Mouse (Mus musculus) ovary, postnatal 14 days (tissue): Measurements from ENCODE around the gene Ntng1.

ENCODE experiments used
- DNase-seq: peaks from one replicate; pipeline ENCODE4 v3.0.0; 2022; ENCODE audit warnings: low spot score

Ntng1 gene

DNA sequence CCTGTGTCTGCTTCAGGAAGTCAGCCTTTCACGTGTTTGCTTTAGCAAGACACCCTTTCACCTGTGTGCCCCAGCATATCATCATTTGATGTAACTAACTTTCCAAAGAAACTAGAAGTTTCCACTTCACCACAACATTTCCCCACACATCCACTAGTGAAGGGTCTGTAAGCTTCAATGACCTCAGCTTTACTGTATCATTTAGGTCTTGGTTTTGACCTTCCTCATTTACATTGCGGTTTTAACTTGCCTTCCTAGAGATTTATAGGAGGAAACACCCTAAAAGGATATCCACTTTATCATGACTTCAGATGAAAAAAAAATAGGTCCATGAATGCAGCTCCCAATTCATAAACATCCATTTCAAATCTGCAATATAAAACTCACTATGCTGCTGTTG lies 89.7 kb downstream of the Ntng1 start:
- no peak for DNase-seq

GRCm38 (mm10) chr3:110048152-110048551 lies 95.7 kb downstream of the Ntng1 start:
- DNase-seq: no peak

GRCm38 (mm10) chr3:110046750-110047149 lies 97.1 kb downstream of the Ntng1 start:
- DNase-seq: no peak

GRCm38 (mm10) chr3:110044209-110044608 lies 99.6 kb downstream of the Ntng1 start:
- no peak for DNase-seq

GRCm38 (mm10) chr3:110043641-110044187 lies 100.1 kb downstream of the Ntng1 start:
- DNase-seq: no peak

GRCm38 (mm10) chr3:110022783-110023599 lies 120.8 kb downstream of the Ntng1 start:
- no peak for DNase-seq

DNA sequence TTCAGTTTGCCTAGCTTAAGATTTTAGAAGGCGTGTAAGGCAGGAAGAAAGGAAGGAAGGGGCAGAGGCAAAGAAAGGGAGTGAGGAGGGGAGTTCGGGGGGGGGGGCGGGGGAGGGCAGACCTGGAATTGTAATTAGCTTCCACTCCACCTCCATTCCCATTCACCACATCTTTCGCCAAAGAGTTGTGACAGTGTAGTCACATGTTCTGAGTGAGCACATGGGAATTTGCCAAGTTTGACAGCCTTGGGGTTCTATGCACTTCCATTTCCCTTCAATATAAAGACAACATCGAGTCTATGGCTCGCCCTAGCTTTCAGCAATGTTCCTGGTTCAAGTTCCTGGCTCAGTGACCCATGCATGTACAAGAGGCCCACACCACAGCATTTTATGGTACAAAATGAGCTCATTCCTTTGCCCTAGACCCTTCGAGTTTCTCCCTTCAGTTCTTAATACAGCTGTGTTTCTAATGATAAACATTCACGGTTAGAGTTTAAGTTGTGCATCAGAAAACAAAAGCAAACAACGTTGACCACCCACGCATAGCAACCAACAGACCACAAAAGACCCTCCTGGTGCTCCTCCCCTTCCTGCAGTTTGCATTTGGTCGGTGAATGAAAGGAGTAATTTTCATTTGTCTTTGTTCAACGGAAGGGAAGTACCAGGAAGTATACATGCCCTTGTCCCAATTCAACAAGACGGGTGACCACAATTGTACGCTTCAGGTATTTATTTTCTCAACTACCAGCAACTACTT lies 132.8 kb downstream of the Ntng1 start:
- no peak for DNase-seq

DNA sequence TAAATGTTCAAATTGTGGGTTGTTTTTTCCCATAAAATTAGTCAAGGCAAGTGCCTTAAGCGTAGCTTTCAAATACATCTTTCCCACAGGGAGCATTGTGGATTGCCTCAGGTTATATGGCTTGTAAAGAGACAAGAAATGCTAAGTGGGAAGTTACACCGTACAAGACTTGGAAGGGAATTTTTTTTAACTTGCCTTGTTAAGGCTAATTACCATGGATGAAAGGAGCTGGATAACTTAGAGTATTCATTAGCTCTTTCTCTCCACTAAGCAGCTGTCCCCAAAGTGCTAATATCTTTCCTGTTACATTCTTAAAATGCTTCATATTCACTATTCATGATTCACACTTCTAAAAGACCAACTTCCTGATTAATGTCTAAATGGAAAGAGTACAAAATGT lies 133.4 kb downstream of the Ntng1 start:
- DNase-seq: no peak

DNA sequence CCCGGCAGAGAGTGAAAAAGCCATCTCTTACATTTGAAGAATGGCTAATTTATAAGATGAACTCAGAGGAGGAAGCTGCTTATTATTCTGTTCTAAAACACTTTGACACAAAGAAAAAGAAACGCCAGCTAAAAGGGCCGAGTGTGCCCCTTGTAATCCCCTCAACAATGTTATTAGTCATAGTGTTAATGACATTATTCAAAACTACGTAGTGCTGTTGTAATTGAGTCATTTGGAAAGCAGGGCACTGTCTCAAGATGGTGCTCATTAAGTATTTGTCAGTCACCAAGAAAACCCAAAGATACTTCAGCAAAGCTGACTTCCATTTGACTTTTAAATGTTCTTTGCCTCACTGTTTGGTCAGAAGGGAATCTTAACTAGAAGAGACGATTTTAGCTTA lies 143.5 kb downstream of the Ntng1 start:
- no peak for DNase-seq

DNA sequence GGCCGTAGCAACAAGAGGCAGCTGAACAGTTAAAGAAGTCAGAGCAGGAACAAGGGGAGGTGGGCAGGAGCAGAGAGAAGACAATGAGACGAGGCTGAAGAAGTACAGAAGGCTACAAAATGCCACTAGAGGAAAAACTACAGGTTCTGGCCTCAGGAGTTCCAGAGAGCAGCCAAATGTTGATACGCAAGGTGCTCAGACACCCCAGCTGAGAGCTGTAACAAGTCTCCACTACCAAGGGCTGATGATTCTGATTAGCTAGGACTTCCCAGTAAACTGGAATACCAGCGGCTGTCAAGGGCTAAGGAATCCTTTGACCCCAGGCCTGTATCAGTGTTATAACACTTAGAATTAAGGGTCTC lies 148.2 kb downstream of the Ntng1 start:
- no peak for DNase-seq

DNA sequence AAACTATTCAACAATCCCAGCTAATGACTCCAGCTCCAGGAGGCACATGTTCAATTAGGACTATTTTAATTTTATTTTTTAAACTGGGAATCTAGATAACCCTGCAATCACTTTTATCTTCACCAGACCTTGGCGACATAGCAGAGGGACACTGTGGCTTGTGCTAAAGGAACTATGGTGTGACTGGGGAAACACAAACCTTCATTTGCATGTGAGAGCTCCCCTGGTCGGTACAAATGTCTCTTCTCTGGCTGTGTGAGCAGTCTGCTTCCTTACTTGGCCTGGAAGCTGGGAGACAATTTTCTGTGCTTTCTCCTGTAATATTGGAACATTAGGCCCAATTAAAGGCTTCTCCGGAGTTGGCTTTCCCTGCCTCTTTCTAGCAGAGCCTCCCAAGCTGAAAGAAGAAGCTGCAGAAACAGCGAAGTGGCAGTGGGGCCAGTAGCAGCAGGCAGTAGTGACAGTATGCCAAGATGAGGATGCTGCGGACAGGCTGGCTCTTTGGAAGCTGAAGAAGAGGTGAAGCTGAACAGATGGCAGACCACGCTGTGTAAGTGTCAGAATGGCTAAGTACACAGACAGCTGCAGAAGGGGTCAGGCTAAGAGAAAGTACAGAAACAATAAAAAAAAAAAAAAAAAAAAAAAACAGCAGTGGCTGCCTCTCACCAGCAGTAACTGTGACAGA lies 148.7 kb downstream of the Ntng1 start:
- DNase-seq: no peak

DNA sequence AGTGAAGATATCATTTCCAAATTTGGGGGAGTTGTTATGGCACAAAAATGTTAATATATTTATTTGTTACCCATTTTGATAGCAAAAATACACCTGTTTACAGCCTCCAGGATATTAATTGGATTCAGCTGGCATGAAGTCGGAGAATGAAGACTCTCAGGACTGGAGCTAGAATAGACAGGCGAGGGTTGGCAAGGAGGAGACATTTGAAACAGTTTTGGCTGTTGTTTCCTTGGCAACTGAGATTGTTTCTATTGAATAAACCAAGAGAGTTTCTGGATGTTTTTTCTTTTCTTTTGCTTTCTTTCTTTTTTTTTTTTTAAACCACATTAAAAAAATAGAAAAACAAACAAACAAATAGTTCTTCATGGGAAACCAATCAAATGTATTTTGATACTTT lies 159.7 kb downstream of the Ntng1 start:
- no peak for DNase-seq

DNA sequence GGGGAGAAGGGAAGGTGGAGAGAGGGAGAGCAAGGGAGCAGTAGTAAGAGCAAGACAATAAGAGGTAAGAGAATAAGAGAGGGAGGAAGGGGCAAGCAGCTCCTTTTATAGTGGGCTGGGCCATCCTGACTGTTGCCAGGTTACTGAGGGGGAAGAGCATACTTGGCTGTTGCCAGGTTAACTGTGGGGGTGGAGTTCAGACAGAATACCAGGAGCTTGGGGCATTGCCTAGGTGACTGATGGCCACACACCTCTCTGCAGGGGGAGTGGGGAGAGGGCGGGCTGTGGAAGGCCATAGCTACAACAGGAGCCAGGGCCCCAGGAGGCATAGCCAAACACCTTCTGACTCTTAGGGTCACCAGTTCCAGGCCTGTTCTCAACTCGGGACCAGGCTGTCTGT lies 166.2 kb downstream of the Ntng1 start:
- no peak for DNase-seq

DNA sequence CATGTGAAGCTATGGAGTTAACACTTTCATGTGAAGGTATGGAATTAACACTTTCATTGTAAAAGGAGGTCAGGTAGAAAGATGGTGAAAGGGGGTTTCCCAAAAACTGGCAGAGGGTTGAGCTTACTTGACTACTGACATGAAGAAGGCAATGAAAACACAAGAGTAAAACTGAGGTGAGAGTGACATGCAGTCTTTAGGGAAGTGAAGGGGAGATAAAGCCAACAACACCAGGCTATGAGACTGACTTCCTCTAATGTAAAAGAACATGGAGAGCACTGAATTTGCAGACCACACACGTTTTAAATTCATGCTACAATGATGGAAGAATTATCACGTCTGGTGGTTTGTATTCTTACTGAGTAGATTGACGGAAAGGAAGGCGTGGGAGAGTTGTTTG lies 168.7 kb downstream of the Ntng1 start:
- no peak for DNase-seq

DNA sequence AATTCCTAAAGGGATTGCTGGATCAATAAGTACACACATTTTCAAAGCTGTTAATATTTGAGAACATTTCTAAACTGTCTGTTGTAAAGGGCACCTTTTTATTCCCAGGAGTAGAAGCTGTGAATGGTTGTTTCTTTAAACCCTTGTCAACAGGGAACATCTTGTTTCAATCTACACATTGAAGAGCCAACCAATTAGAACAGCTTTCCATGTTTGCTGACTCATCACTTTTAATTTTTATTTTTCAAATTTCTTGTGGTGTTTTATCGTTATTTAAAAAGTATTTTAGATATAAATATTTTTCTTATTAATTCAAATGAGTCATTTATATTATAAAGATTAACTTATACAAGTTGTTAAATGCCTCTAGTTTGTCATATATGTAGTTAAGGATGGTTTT lies 172.3 kb downstream of the Ntng1 start:
- DNase-seq: no peak

- no peak for DNase-seq
Measured at GRCm38 (mm10) chr3:109970181-109970580, 173.6 kb downstream of the Ntng1 start.

- DNase-seq: no peak
Measured at GRCm38 (mm10) chr3:109962631-109963030, 181.2 kb downstream of the Ntng1 start.

- DNase-seq: no peak
Measured at GRCm38 (mm10) chr3:109942960-109943359, 200.9 kb downstream of the Ntng1 start.

DNA sequence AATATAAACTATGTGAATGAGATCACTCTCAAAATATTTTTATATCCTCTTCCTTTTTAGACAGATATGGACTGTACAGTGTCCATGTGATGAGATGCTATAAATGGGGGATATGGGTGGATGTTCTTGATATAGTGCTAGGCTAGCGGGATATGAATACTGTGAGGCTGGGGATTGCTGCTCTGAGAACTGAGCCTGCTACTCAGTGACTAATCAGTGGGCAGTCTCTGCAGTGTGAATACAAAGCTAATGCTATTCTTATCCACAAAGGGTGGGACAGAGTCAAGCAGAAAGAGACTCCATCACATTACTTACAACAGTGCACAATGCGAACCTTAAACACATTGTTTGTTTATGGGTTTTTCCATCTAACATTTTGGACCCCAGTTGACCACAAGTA lies 206.2 kb downstream of the Ntng1 start:
- no peak for DNase-seq

- DNase-seq: peak; percentile 7
Measured at GRCm38 (mm10) chr3:109936275-109936674, 207.5 kb downstream of the Ntng1 start.

DNA sequence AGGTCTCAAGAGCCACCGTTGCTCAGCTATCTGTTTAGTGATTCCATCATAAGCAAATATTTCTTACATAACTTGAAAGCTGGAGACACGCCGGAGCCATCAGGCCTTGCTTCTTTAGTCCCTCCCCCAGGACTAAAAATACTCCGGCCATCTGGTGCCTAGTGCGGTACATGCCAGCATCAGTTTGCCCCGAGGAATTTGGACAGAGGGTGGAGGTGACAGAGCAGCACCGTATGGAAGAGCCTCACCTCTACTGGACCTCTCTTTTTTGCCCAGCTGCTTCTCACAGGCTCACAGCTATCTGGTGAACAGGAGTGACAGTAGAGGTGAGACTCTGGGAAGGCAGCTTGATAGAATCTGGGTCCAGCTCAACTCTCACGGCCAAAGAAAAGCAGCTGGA lies 211.6 kb downstream of the Ntng1 start:
- DNase-seq: no peak

DNA sequence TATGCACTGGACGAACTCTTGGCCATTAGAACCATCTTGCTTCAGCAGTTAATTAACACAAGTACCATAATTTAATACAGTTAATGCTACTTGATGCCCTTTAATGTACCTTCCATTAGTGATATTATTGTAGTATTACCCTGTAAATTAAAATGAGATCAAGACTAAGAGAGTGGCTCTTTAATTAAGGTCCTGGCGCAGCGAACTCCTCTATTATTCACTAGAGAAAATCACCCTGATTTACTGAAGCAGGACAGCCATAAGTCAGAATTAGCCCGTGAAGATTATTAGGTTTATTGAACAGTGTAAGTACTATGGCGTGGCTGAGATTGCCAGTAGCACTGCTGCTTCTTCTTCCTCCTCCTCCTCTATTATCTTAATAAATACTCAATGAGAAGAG lies 212.8 kb downstream of the Ntng1 start:
- no peak for DNase-seq

DNA sequence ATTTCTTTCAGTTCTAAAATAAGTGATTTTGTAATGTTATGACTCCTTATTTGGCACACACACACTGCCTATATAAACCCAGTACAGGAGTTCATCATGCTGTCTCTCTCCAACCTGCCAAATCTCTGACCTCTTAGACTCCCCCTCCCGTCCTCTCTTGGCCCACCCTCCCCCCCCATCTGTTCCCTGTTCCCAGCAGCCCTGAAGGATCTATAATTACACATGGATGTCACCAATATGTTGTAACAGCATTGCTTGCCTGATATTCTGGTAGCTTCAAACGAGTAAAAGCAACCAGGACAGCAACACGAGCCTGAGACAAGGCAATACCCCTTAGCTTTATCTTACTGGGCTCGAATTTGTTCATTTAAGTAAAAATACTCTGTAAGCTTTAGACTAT lies 220.0 kb downstream of the Ntng1 start:
- DNase-seq: no peak
